Mouse (Mus musculus): ENCODE results near the gene Exoc7. TPM values are rescaled to one million over a fixed set of nuclear protein-coding genes. Genes with fewer than 3 reads are reported as not detected.

Exoc7 gene
- polyA plus RNA-seq, 1 experiment, result 61.2 TPM

GRCm38 (mm10) chr11:116247502-116248222, 59.4 kb downstream of the Exoc7 start:
- Histone ChIP-seq H3K4me1 (ENCODE audit: control insufficient read depth, insufficient read depth, insufficient read length, low read length) (no peaks in the 10 kb centered on the region), H3K4me3 (ENCODE audit: insufficient read depth, low read depth, low read length) (no peak overlapping the region), H3K27ac (replicated peaks; ENCODE audit: low read depth, low read length) (no peak overlapping the region)

GRCm38 (mm10) chr11:116245616-116246015, 61.4 kb downstream of the Exoc7 start:
- no peak overlapping the region for H3K27ac ChIP-seq (replicated peaks; ENCODE audit: low read depth, low read length)
- no peaks in the 10 kb centered on the region for H3K4me1 ChIP-seq (ENCODE audit: control insufficient read depth, insufficient read depth, insufficient read length, low read length)
- H3K4me3 ChIP-seq (ENCODE audit: insufficient read depth, low read depth, low read length), result no peak overlapping the region

- Histone ChIP-seq H3K4me1 (ENCODE audit: control insufficient read depth, insufficient read depth, insufficient read length, low read length) (no peaks in the 10 kb centered on the region), H3K4me3 (ENCODE audit: insufficient read depth, low read depth, low read length) (no peak overlapping the region), H3K27ac (replicated peaks; ENCODE audit: low read depth, low read length) (no peak overlapping the region)
Measured at GRCm38 (mm10) chr11:116244580-116244979, 62.5 kb downstream of the Exoc7 start.

- H3K4me1 ChIP-seq (ENCODE audit: control insufficient read depth, insufficient read depth, insufficient read length, low read length), result no peaks in the 10 kb centered on the region
- no peak overlapping the region for H3K27ac ChIP-seq (replicated peaks; ENCODE audit: low read depth, low read length)
- H3K4me3 ChIP-seq (ENCODE audit: insufficient read depth, low read depth, low read length), result no peak overlapping the region
Measured at GRCm38 (mm10) chr11:116241744-116242235, 65.2 kb downstream of the Exoc7 start.

GRCm38 (mm10) chr11:116239797-116240196, 67.2 kb downstream of the Exoc7 start:
- Histone ChIP-seq H3K4me3 (ENCODE audit: insufficient read depth, low read depth, low read length) (no peak overlapping the region), H3K4me1 (ENCODE audit: control insufficient read depth, insufficient read depth, insufficient read length, low read length) (no peaks in the 10 kb centered on the region), H3K27ac (replicated peaks; ENCODE audit: low read depth, low read length) (no peak overlapping the region)

Other genes with a start within 250 kb of the Exoc7 start
- gene Unc13d, start 229.3 kb downstream of the Exoc7 start, polyA plus RNA-seq (2012; ENCODE audit: insufficient read depth, insufficient read length, missing spikeins), result not detected in 2 replicates
- 73.7 and 124 TPM in 2 replicates for gene Wbp2, start 220.2 kb downstream of the Exoc7 start, polyA plus RNA-seq (2012; ENCODE audit: insufficient read depth, insufficient read length, missing spikeins)
- gene Trim47, start 180.0 kb downstream of the Exoc7 start, polyA plus RNA-seq (2012; ENCODE audit: insufficient read depth, insufficient read length, missing spikeins), result 4.6 and 8.3 TPM in 2 replicates
- 5.9 and 8.3 TPM in 2 replicates for gene Trim65, start 176.1 kb downstream of the Exoc7 start, polyA plus RNA-seq (2012; ENCODE audit: insufficient read depth, insufficient read length, missing spikeins)
- gene Mrpl38, start 168.4 kb downstream of the Exoc7 start, polyA plus RNA-seq (2012; ENCODE audit: insufficient read depth, insufficient read length, missing spikeins), result 99.5 and 121 TPM in 2 replicates
- 3.8 and 5.3 TPM in 2 replicates for gene Fbf1, start 139.1 kb downstream of the Exoc7 start, polyA plus RNA-seq (2012; ENCODE audit: insufficient read depth, insufficient read length, missing spikeins)
- 4.3 and 7.6 TPM in 2 replicates for gene Ten1, start 108.4 kb downstream of the Exoc7 start, polyA plus RNA-seq (2012; ENCODE audit: insufficient read depth, insufficient read length, missing spikeins)
- gene Acox1, start 108.2 kb downstream of the Exoc7 start, polyA plus RNA-seq (2012; ENCODE audit: insufficient read depth, insufficient read length, missing spikeins), result 223 and 402 TPM in 2 replicates
- gene Evpl, start 69.2 kb downstream of the Exoc7 start, polyA plus RNA-seq (2012; ENCODE audit: insufficient read depth, insufficient read length, missing spikeins), result 0.16 TPM in 1 of 2 replicates, not detected in the other
- 23.4 and 31.3 TPM in 2 replicates for gene Srp68, start 33.0 kb downstream of the Exoc7 start, polyA plus RNA-seq (2012; ENCODE audit: insufficient read depth, insufficient read length, missing spikeins)
- gene Galr2, start 26.3 kb downstream of the Exoc7 start, polyA plus RNA-seq (2012; ENCODE audit: insufficient read depth, insufficient read length, missing spikeins), result not detected in 2 replicates
- gene Foxj1, start 28.2 kb upstream of the Exoc7 start, polyA plus RNA-seq (2012; ENCODE audit: insufficient read depth, insufficient read length, missing spikeins), result not detected in 2 replicates
- 0.67 TPM in 1 of 2 replicates, not detected in the other for gene Rnf157, start 105.8 kb upstream of the Exoc7 start, polyA plus RNA-seq (2012; ENCODE audit: insufficient read depth, insufficient read length, missing spikeins)
- gene Ubald2, start 126.9 kb upstream of the Exoc7 start, polyA plus RNA-seq (2012; ENCODE audit: insufficient read depth, insufficient read length, missing spikeins), result 29.8 and 38.4 TPM in 2 replicates
- not detected in 2 replicates for gene Qrich2, start 159.0 kb upstream of the Exoc7 start, polyA plus RNA-seq (2012; ENCODE audit: insufficient read depth, insufficient read length, missing spikeins)
- gene Prpsap1, start 187.0 kb upstream of the Exoc7 start, polyA plus RNA-seq (2012; ENCODE audit: insufficient read depth, insufficient read length, missing spikeins), result 19.2 and 19.3 TPM in 2 replicates
- gene Sphk1, start 223.7 kb upstream of the Exoc7 start, polyA plus RNA-seq (2012; ENCODE audit: insufficient read depth, insufficient read length, missing spikeins), result not detected in 2 replicates